Mouse (Mus musculus) myocyte (in vitro differentiated cells): ENCODE measurements around the gene Agap2.

Experiments
- CEBPB ChIP-seq: IDR thresholded peaks from 2 replicates; pipeline ENCODE4 v1.6.1; 2011; ENCODE audit warnings: mild to moderate bottlenecking, moderate library complexity; ENCODE audit not compliant: poor library complexity, insufficient read depth, severe bottlenecking
- E2F4 ChIP-seq: IDR thresholded peaks from one replicate; pipeline ENCODE4 v1.6.1; 2011; ENCODE audit warnings: mild to moderate bottlenecking, control low read depth, moderate library complexity; ENCODE audit not compliant: insufficient read depth
- MAX ChIP-seq: IDR thresholded peaks from one replicate; pipeline ENCODE4 v1.6.1; 2011; ENCODE audit warnings: low read depth, mild to moderate bottlenecking, control low read depth
- MYOD1 ChIP-seq, 3 experiments: IDR thresholded peaks; one replicate each; pipeline ENCODE4 v1.6.1; 2011; ENCODE audit warnings: control low read depth in 2 of 3, low read depth in 2 of 3, mild to moderate bottlenecking in 2 of 3, moderate library complexity in 1 of 3; ENCODE audit not compliant: insufficient read length in 2 of 3, control insufficient read depth in 1 of 3
- MYOG ChIP-seq, 3 experiments: IDR thresholded peaks; one replicate each; pipeline ENCODE4 v1.6.1; 2011; ENCODE audit warnings: control low read depth in 2 of 3, low read depth in 2 of 3, mild to moderate bottlenecking in 2 of 3; ENCODE audit not compliant: insufficient read length in 2 of 3, control insufficient read depth in 1 of 3, insufficient read depth in 1 of 3
- POLR2A ChIP-seq: IDR thresholded peaks from one replicate; pipeline ENCODE4 v1.6.1; 2011; ENCODE audit warnings: low read depth, mild to moderate bottlenecking, control low read depth, moderate library complexity; ENCODE audit not compliant: insufficient read length
- POLR2AphosphoS2 ChIP-seq: IDR thresholded peaks from one replicate; pipeline ENCODE4 v1.6.1; 2011; ENCODE audit warnings: low read depth, control low read depth; ENCODE audit not compliant: insufficient read length
- REST ChIP-seq: IDR thresholded peaks from one replicate; pipeline ENCODE4 v1.6.1; 2011; ENCODE audit warnings: mild to moderate bottlenecking, control low read depth, moderate library complexity; ENCODE audit not compliant: insufficient read depth, insufficient read length
- SRF ChIP-seq: IDR thresholded peaks from one replicate; pipeline ENCODE4 v1.6.1; 2011; ENCODE audit warnings: low read depth; ENCODE audit not compliant: control insufficient read depth, insufficient read length
- TCF12 ChIP-seq: IDR thresholded peaks from one replicate; pipeline ENCODE4 v1.6.1; 2011; ENCODE audit warnings: mild to moderate bottlenecking, control low read depth; ENCODE audit not compliant: poor library complexity, insufficient read depth, severe bottlenecking
- TCF3 ChIP-seq: IDR thresholded peaks from one replicate; pipeline ENCODE4 v1.6.1; 2011; ENCODE audit warnings: low read depth, control low read depth; ENCODE audit not compliant: insufficient read length
- USF1 ChIP-seq: IDR thresholded peaks from one replicate; pipeline ENCODE4 v1.6.1; 2011; ENCODE audit warnings: low read depth, mild to moderate bottlenecking, control low read depth, moderate library complexity

GRCm38 (mm10) chr10:127043187-127043586, 31.9 kb upstream of the Agap2 start:
- TF ChIP-seq SRF (no peak), MAX (no peak), REST (no peak), POLR2AphosphoS2 (no peak), POLR2A (no peak), USF1 (no peak), E2F4 (no peak), CEBPB (no peak), MYOD1 (IDR thresholded peaks at IDR 0.05; ENCODE audit: control insufficient read depth in 1 of 3, insufficient read length in 2 of 3, low read depth in 2 of 3) (no peak), MYOG (IDR thresholded peaks at IDR 0.05; ENCODE audit: control insufficient read depth in 1 of 3, insufficient read depth in 1 of 3, insufficient read length in 2 of 3, low read depth in 2 of 3) (no peak), TCF12 (no peak), TCF3 (no peak)
